Comparison of ENCODE assay signal across 16 mouse cellular contexts in the genomic region with DNA sequence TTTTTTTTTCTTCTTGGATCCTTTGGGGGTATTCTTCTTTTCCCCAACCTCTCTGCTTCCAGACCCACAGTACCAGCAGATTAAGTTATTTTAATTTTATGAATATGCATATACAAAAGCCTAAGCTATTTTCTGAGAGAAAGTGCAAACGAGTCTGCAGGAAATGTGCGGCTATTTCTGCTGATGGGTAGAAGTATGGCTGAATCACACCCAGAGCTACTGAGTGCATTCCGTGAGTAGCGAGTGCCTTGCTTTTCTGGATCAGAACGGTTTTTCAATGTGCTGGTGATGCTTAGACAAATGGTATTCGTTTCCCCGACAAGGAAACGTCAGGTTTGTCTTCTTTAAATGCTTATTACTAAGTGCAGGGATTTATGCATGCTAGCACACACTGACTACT.
A peak's percentile ranks its signal among the peaks of the same experiment; 100 is the strongest.
DNase-seq lines count a peak whose midpoint lies in the region; ATAC-seq lines count a peak whose summit lies in the region.
"Had no signal": no experiment of that assay in that cellular context is flagged by ENCODE, and none has a peak within 500 bp of the region (broad histone marks: within the 10 kb centered on the region; RNA-seq: fewer than 3 reads in every experiment).

No protein-coding gene starts in this region.

- intact Hi-C loops in left cerebral cortex, postnatal 14 days (cut with DNase I) = no loop called here
- intact Hi-C loops in left cerebral cortex, postnatal 4 days (cut with DNase I) = no loop called here

- DNase-seq in frontal cortex, postnatal 25 days (ENCODE audit: low spot score in 2 of 2) = no peak
- peak; percentile 31 to 39 for DNase-seq in left cerebral cortex, postnatal 14 days (ENCODE audit: low spot score in 2 of 2)
- no peak for DNase-seq in left cerebral cortex, postnatal 4 days
- peak; percentile 15 to 32 for DNase-seq in right cerebral cortex, adult 2 months (ENCODE audit: low spot score in 2 of 2)
- DNase-seq in right cerebral cortex, postnatal 25 days = no peak
- peak; percentile 34 for DNase-seq in telencephalon, adult 2 months (ENCODE audit: low read depth, low spot score)
- no peak for DNase-seq in urinary bladder, postnatal 14 days (ENCODE audit: low spot score)
- DNase-seq: cerebellum, adult 11 months; cerebellum, adult 9-11 months; forebrain, postnatal 0 days; gastrocnemius, postnatal 25 days; heart, adult 18-20 months; heart, postnatal 10 days; heart, postnatal 36 days had no signal

- peak; percentile 94 for ATAC-seq in frontal cortex, adult (ENCODE audit: low TSS enrichment)
- ATAC-seq: forebrain, embryonic 14.5 days; forebrain, postnatal 0 days had no signal

Comparison
In these comparisons a context has a peak if more than half of its experiments do, and no peak if none do; other contexts are left out.
1. DNase-seq: peak in left cerebral cortex, postnatal 14 days (2 of 2), right cerebral cortex, adult 2 months (2 of 2) and telencephalon, adult 2 months (single experiment); none in frontal cortex, postnatal 25 days (0 of 2), left cerebral cortex, postnatal 4 days (single experiment), right cerebral cortex, postnatal 25 days (single experiment) and urinary bladder, postnatal 14 days (single experiment).